Mouse (Mus musculus): ENCODE results near the gene H2-Ob. TPM values are rescaled to one million over a fixed set of nuclear protein-coding genes. Genes with fewer than 3 reads are reported as not detected.

The H2-Ob gene
- polyA plus RNA-seq, 1 experiment from 2014 or later: not detected

DNA sequence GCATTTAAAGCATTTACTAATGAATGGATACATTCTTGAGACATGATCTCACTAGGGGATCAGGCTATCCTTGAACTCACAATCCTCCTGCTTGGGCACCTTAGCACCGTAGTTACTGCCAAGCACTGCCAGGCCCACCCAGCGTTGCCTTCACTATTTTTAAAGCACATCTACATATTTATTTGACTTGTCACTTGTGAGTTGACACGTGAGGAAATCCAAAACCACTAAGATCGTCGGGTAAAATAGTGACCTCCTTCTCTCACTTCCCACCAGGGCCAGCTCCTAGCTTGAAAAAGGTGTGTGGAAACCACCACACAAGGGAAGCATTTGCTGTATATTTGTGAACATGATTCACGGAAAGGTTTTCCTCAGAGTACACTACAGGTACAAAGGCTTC is 48.3 kb downstream of the H2-Ob start:
- no peaks in the 10 kb centered on the region for H3K4me1 ChIP-seq (ENCODE audit: control insufficient read depth, insufficient read depth, low read length)
- H3K27ac ChIP-seq (replicated peaks; ENCODE audit: low read depth, low read length): no peak overlapping the region
- WGBS: 73% methylated on average over 6 of the region's 6 CpGs
- ATAC-seq (ENCODE audit: low FRiP score, low TSS enrichment): no peak
- H3K9me3 ChIP-seq (ENCODE audit: control insufficient read depth, low read length): no peaks in the 10 kb centered on the region
- H3K36me3 ChIP-seq (ENCODE audit: control insufficient read depth, insufficient read depth, low read length): no peaks in the 10 kb centered on the region
- H3K27me3 ChIP-seq (ENCODE audit: control insufficient read depth, insufficient read depth, low read length): no peaks in the 10 kb centered on the region
- no peak for DNase-seq
- H3K4me2 ChIP-seq (ENCODE audit: low read length): no peak overlapping the region
- no peak overlapping the region for H3K4me3 ChIP-seq (replicated peaks; ENCODE audit: low read depth, low read length)
- H3K9ac ChIP-seq (replicated peaks; ENCODE audit: low read length): no peak overlapping the region

DNA sequence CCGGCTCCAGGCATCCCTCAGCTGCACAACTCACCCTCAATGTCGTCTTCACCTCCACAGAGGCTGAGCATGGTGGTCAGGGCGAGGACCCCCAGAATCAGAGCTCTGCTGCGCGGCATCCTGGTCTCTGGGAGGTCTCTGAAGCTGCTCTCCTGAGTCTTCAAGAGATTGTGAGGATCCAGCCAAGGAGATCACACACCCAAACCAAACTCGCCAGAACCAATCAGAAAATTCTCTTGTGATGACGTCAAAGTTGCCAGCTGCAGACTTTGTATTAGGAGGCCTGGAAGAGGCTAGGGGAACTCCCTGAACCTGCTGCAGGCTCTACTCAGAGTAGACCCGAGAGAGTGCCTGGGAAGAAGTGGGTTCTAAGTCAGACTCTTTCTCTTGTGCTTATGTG is 48.9 kb downstream of the H2-Ob start, which contains the start of gene H2-Aa:
H2-Aa (minus strand) TSS at position 176 of the 400 bp plus-strand sequence.
- 16% methylated on average over 8 of the region's 8 CpGs for WGBS
- Histone ChIP-seq H3K9me3 (ENCODE audit: control insufficient read depth, low read length) (no peaks in the 10 kb centered on the region), H3K36me3 (ENCODE audit: control insufficient read depth, insufficient read depth, low read length) (no peaks in the 10 kb centered on the region)

DNA sequence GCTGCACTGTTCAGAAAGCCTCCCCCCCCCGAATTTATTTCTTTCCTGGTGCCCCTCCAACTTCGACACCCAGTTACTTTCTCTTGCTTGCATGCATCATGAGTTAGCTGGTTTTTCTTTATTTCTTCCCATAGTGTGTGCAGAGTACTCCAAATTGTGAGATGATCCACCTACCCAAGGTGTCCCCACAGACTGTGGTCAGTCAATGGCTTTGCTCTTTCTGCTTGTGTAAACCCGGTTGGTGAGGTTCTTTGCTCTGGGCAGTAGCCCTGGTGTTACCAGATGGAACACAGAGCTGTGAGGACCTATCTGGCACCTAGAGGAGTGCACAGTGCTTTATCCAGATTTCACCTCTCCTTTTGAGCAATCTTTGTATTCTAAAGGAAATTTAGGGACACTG is 49.4 kb downstream of the H2-Ob start:
- no peak overlapping the region for H3K9ac ChIP-seq (replicated peaks; ENCODE audit: low read length)
- no peaks in the 10 kb centered on the region for H3K36me3 ChIP-seq (ENCODE audit: control insufficient read depth, insufficient read depth, low read length)
- 75% methylated on average over 3 of the region's 3 CpGs for WGBS
- DNase-seq (no peak), ATAC-seq (ENCODE audit: low FRiP score, low TSS enrichment) (no peak)
- H3K4me2 ChIP-seq (ENCODE audit: low read length): no peak overlapping the region
- H3K4me1 ChIP-seq (ENCODE audit: control insufficient read depth, insufficient read depth, low read length): no peaks in the 10 kb centered on the region
- no peak overlapping the region for H3K4me3 ChIP-seq (replicated peaks; ENCODE audit: low read depth, low read length)
- no peaks in the 10 kb centered on the region for H3K9me3 ChIP-seq (ENCODE audit: control insufficient read depth, low read length)
- H3K27ac ChIP-seq (replicated peaks; ENCODE audit: low read depth, low read length): no peak overlapping the region
- no peaks in the 10 kb centered on the region for H3K27me3 ChIP-seq (ENCODE audit: control insufficient read depth, insufficient read depth, low read length)

More for the DNA sequence above, 48.9 kb downstream of the H2-Ob start, which contains the start of gene H2-Aa:
- Histone ChIP-seq H3K27ac (replicated peaks; ENCODE audit: low read depth, low read length) (no peak within 1 kb of the TSS), H3K27me3 (ENCODE audit: control insufficient read depth, insufficient read depth, low read length) (no peaks in the 10 kb centered on the region), H3K9ac (replicated peaks; ENCODE audit: low read length) (no peak within 1 kb of the TSS), H3K4me2 (ENCODE audit: low read length) (no peak within 1 kb of the TSS), H3K4me1 (ENCODE audit: control insufficient read depth, insufficient read depth, low read length) (no peaks in the 10 kb centered on the region), H3K4me3 (replicated peaks; ENCODE audit: low read depth, low read length) (no peak within 1 kb of the TSS)
- DNase-seq (peak; percentile 70), ATAC-seq (ENCODE audit: low FRiP score, low TSS enrichment) (no peak)

GRCm38 (mm10) chr17:34291609-34292008 is 52.9 kb downstream of the H2-Ob start:
- H3K27ac ChIP-seq (replicated peaks; ENCODE audit: low read depth, low read length): no peak overlapping the region
- no peak overlapping the region for H3K4me2 ChIP-seq (ENCODE audit: low read length)
- no peaks in the 10 kb centered on the region for H3K36me3 ChIP-seq (ENCODE audit: control insufficient read depth, insufficient read depth, low read length)
- H3K27me3 ChIP-seq (ENCODE audit: control insufficient read depth, insufficient read depth, low read length): no peaks in the 10 kb centered on the region
- H3K9me3 ChIP-seq (ENCODE audit: control insufficient read depth, low read length): no peaks in the 10 kb centered on the region
- 12% methylated on average over 8 of the region's 8 CpGs for WGBS
- DNase-seq: peak; percentile 96
- H3K9ac ChIP-seq (replicated peaks; ENCODE audit: low read length): no peak overlapping the region
- H3K4me3 ChIP-seq (replicated peaks; ENCODE audit: low read depth, low read length): no peak overlapping the region
- peak; percentile 87 for ATAC-seq (ENCODE audit: low FRiP score, low TSS enrichment)
- peaks cover 3% of the 10 kb centered on the region; the same call in 1 of the 2 replicates for H3K4me1 ChIP-seq (ENCODE audit: control insufficient read depth, insufficient read depth, low read length)

GRCm38 (mm10) chr17:34292570-34292969 is 53.9 kb downstream of the H2-Ob start:
- Histone ChIP-seq H3K27me3 (ENCODE audit: control insufficient read depth, insufficient read depth, low read length) (no peaks in the 10 kb centered on the region), H3K4me3 (replicated peaks; ENCODE audit: low read depth, low read length) (no peak overlapping the region), H3K27ac (replicated peaks; ENCODE audit: low read depth, low read length) (no peak overlapping the region), H3K9ac (replicated peaks; ENCODE audit: low read length) (no peak overlapping the region), H3K4me2 (ENCODE audit: low read length) (no peak overlapping the region), H3K4me1 (ENCODE audit: control insufficient read depth, insufficient read depth, low read length) (peaks cover 5% of the 10 kb centered on the region; the same call in 1 of the 2 replicates), H3K36me3 (ENCODE audit: control insufficient read depth, insufficient read depth, low read length) (no peaks in the 10 kb centered on the region), H3K9me3 (ENCODE audit: control insufficient read depth, low read length) (no peaks in the 10 kb centered on the region)
- DNase-seq (no peak), ATAC-seq (ENCODE audit: low FRiP score, low TSS enrichment) (no peak)
- 94% methylated on average over 4 of the region's 4 CpGs for WGBS

GRCm38 (mm10) chr17:34293533-34293932 is 54.8 kb downstream of the H2-Ob start:
- Histone ChIP-seq H3K9me3 (ENCODE audit: control insufficient read depth, low read length) (no peaks in the 10 kb centered on the region), H3K27me3 (ENCODE audit: control insufficient read depth, insufficient read depth, low read length) (no peaks in the 10 kb centered on the region), H3K9ac (replicated peaks; ENCODE audit: low read length) (no peak overlapping the region), H3K36me3 (ENCODE audit: control insufficient read depth, insufficient read depth, low read length) (no peaks in the 10 kb centered on the region), H3K4me3 (replicated peaks; ENCODE audit: low read depth, low read length) (no peak overlapping the region), H3K4me2 (ENCODE audit: low read length) (no peak overlapping the region), H3K27ac (replicated peaks; ENCODE audit: low read depth, low read length) (no peak overlapping the region), H3K4me1 (ENCODE audit: control insufficient read depth, insufficient read depth, low read length) (peaks cover 5% of the 10 kb centered on the region; the same call in 1 of the 2 replicates)
- WGBS: 60% methylated on average over 2 of the region's 2 CpGs
- ATAC-seq (ENCODE audit: low FRiP score, low TSS enrichment) (no peak), DNase-seq (no peak)

DNA sequence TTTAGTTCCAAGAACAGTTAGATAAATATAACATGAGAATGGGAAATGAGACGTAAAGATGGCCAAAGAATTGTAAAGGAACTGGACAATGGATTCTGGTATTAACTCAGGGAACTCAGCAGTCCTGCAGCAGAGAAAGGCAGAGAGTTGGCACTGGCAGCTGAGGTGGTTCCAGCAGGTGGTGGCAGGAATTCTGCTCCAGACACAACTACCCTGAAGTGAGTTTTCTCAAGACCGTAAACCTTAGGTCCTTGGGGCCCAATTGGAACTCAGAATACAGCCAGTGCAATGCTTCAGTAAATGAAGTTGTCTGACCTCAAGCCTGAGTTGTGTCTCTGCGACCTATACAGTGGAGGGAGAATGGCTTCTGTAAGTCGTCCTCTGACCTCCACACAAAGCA is 55.5 kb downstream of the H2-Ob start:
- peaks cover 5% of the 10 kb centered on the region; the same call in 1 of the 2 replicates for H3K4me1 ChIP-seq (ENCODE audit: control insufficient read depth, insufficient read depth, low read length)
- no peak overlapping the region for H3K4me2 ChIP-seq (ENCODE audit: low read length)
- no peak overlapping the region for H3K4me3 ChIP-seq (replicated peaks; ENCODE audit: low read depth, low read length)
- ATAC-seq (ENCODE audit: low FRiP score, low TSS enrichment) (no peak), DNase-seq (no peak)
- H3K27ac ChIP-seq (replicated peaks; ENCODE audit: low read depth, low read length): no peak overlapping the region
- no peaks in the 10 kb centered on the region for H3K36me3 ChIP-seq (ENCODE audit: control insufficient read depth, insufficient read depth, low read length)
- H3K27me3 ChIP-seq (ENCODE audit: control insufficient read depth, insufficient read depth, low read length): no peaks in the 10 kb centered on the region
- WGBS: 74% methylated on average over 4 of the region's 4 CpGs
- no peaks in the 10 kb centered on the region for H3K9me3 ChIP-seq (ENCODE audit: control insufficient read depth, low read length)
- H3K9ac ChIP-seq (replicated peaks; ENCODE audit: low read length): no peak overlapping the region

- peaks cover 5% of the 10 kb centered on the region; the same call in 1 of the 2 replicates for H3K4me1 ChIP-seq (ENCODE audit: control insufficient read depth, insufficient read depth, low read length)
- H3K4me3 ChIP-seq (replicated peaks; ENCODE audit: low read depth, low read length): no peak overlapping the region
- ATAC-seq (ENCODE audit: low FRiP score, low TSS enrichment): no peak
- H3K4me2 ChIP-seq (ENCODE audit: low read length): no peak overlapping the region
- H3K27me3 ChIP-seq (ENCODE audit: control insufficient read depth, insufficient read depth, low read length): no peaks in the 10 kb centered on the region
- H3K36me3 ChIP-seq (ENCODE audit: control insufficient read depth, insufficient read depth, low read length): no peaks in the 10 kb centered on the region
- DNase-seq: no peak
- H3K27ac ChIP-seq (replicated peaks; ENCODE audit: low read depth, low read length): no peak overlapping the region
- H3K9me3 ChIP-seq (ENCODE audit: control insufficient read depth, low read length): no peaks in the 10 kb centered on the region
- no peak overlapping the region for H3K9ac ChIP-seq (replicated peaks; ENCODE audit: low read length)
These were observed 56.6 kb downstream of the H2-Ob start for GRCm38 (mm10) chr17:34295307-34295706.

DNA sequence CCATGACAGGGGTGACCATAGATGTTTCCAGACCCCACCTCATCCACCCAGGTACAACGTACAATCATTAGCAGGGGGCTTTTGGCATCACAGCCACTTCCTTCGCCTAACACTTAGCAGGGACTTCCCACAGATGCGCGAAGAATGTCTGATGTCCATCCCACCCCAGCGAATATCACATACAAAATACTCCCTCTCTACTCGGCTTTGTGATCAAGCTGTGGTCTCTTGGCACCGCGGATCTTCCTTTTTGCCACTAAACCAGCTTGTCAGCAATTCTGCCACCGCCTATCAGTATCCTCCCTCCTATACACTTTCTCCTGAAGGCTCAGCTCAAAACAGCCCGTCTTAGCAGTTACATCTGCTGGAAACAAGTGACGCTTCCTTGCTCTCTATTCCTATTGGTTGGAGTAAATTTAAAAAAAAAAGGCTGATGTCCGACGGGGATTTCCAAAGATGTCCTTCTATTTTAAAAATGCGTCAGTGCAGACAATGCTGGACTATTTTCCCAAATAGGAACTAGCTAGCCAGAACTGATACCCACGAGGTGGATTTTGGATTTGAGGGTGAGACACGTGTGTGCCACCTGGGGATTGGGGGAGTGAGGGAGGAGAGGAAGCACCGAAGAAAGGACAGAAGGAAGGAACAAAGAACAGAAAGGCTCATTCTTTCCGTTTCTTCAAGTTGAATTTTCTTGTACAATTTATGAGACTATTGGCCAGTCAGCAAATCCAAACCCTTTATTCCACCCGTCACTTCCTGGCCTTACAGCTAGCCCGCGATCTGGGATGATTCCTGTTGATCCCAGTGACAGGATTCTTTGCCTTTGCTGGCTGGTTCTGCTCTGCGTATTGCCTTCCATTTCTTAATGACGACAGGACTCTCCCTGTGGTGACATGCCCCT is 57.4 kb downstream of the H2-Ob start:
- ATAC-seq (ENCODE audit: low FRiP score, low TSS enrichment) (peak; percentile 83), DNase-seq (peak; percentile 94)
- no peaks in the 10 kb centered on the region for H3K9me3 ChIP-seq (ENCODE audit: control insufficient read depth, low read length)
- H3K4me3 ChIP-seq (replicated peaks; ENCODE audit: low read depth, low read length): peak overlapping the region; percentile 37
- 20% methylated on average over 23 of the region's 23 CpGs for WGBS
- H3K9ac ChIP-seq (replicated peaks; ENCODE audit: low read length): peak overlapping the region; percentile 54
- H3K4me1 ChIP-seq (ENCODE audit: control insufficient read depth, insufficient read depth, low read length): peaks cover 5% of the 10 kb centered on the region; the same call in 1 of the 2 replicates
- H3K4me2 ChIP-seq (ENCODE audit: low read length): peak overlapping the region; percentile 57
- H3K27me3 ChIP-seq (ENCODE audit: control insufficient read depth, insufficient read depth, low read length): no peaks in the 10 kb centered on the region
- peak overlapping the region; percentile 72 for H3K27ac ChIP-seq (replicated peaks; ENCODE audit: low read depth, low read length)
- no peaks in the 10 kb centered on the region for H3K36me3 ChIP-seq (ENCODE audit: control insufficient read depth, insufficient read depth, low read length)
